Mouse (Mus musculus): ENCODE measurements at regions not wholly inside any gene's neighbourhood (a gene's known extent, or its start where the extent isn't known, plus 50 kb on each side); places are given as distances from the start of the nearest gene placed in this dataset.

- Histone ChIP-seq H3K27ac (ENCODE audit: low read depth, low read length) (no peak overlapping the region), H3K4me1 (ENCODE audit: insufficient read depth, low read length) (no peaks in the 10 kb centered on the region), H3K4me2 (ENCODE audit: low read depth, low read length, poor library complexity, severe bottlenecking) (no peak overlapping the region), H3K9ac (replicated peaks; ENCODE audit: low read length, poor library complexity, severe bottlenecking) (no peak overlapping the region), H3K4me3 (ENCODE audit: low read depth, low read length) (no peak overlapping the region), H3K9me3 (ENCODE audit: low read length) (no peaks in the 10 kb centered on the region), H3K36me3 (ENCODE audit: insufficient read depth, low read length) (no peaks in the 10 kb centered on the region), H3K27me3 (ENCODE audit: insufficient read depth, low read length) (no peaks in the 10 kb centered on the region)
- TF ChIP-seq CTCF (IDR thresholded peaks at IDR 0.05) = no peak
- 81% methylated on average over 4 of the region's 4 CpGs for WGBS
- no peak for ATAC-seq (ENCODE audit: low FRiP score)
- DNase-seq (ENCODE audit: low spot score) = peak; percentile 26
Observed at GRCm38 (mm10) chr1:28453469-28453868, 326.6 kb downstream of the Gm597 start.

GRCm38 (mm10) chr1:28425371-28425770 is 354.7 kb downstream of the Gm597 start:
- H3K4me3 ChIP-seq (ENCODE audit: low read depth, low read length) = no peak overlapping the region
- 70% methylated on average over 1 of the region's 1 CpGs for WGBS
- no peaks in the 10 kb centered on the region for H3K9me3 ChIP-seq (ENCODE audit: low read length)
- DNase-seq (ENCODE audit: low spot score) = no peak
- no peaks in the 10 kb centered on the region for H3K4me1 ChIP-seq (ENCODE audit: insufficient read depth, low read length)
- H3K4me2 ChIP-seq (ENCODE audit: low read depth, low read length, poor library complexity, severe bottlenecking) = no peak overlapping the region
- no peaks in the 10 kb centered on the region for H3K36me3 ChIP-seq (ENCODE audit: insufficient read depth, low read length)
- TF ChIP-seq CTCF (IDR thresholded peaks at IDR 0.05) = no peak
- H3K27me3 ChIP-seq (ENCODE audit: insufficient read depth, low read length) = no peaks in the 10 kb centered on the region
- ATAC-seq (ENCODE audit: low FRiP score) = no peak
- no peak overlapping the region for H3K27ac ChIP-seq (ENCODE audit: low read depth, low read length)
- H3K9ac ChIP-seq (replicated peaks; ENCODE audit: low read length, poor library complexity, severe bottlenecking) = no peak overlapping the region
